ENCODE assay signal across 20 mouse cellular contexts in the genomic region with DNA sequence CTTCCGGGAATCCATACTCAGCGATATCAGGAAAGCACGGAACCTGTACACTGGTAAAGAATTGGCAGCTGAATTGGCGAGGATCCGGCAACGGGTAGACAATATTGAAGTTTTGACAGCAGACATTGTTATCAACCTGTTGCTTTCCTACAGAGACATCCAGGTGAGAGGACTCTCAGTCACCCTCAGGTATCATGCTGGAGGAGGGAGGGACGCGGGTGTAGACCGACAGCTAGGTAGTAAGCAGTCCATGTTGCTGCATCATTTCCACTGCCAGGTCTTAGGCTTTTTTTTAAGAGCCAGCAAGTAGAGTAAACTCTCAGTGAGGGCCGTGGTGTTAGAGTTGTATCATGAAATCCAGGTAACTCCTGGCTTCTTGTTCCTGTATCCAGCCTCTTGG.
DNase-seq lines count a peak whose midpoint lies in the region; TF ChIP-seq lines count a peak whose summit lies in the region.
"Had no signal": no experiment of that assay in that cellular context is flagged by ENCODE, and none has a peak within 500 bp of the region (broad histone marks: within the 10 kb centered on the region; RNA-seq: fewer than 3 reads in every experiment).

No protein-coding gene starts in this region.

- no peak for TF ChIP-seq POLR2A in heart, adult 2 months (IDR thresholded peaks at IDR 0.05; ENCODE audit: insufficient read depth, low read depth, low read length)

- WGBS in heart, embryonic 10.5 days, result 93% methylated on average over 10 of the region's 10 CpGs
- WGBS in heart, adult 2 months, result 95% methylated on average over 10 of the region's 10 CpGs

- H3K4me1 ChIP-seq in heart, embryonic 10.5 days, result peaks cover 14% of the 10 kb centered on the region
- peaks cover 4% of the 10 kb centered on the region for H3K4me1 ChIP-seq in heart, adult 2 months (ENCODE audit: control insufficient read depth, insufficient read depth, low read length)

- no peak overlapping the region for H3K4me3 ChIP-seq in heart, embryonic 10.5 days
- no peak overlapping the region for H3K4me3 ChIP-seq in heart, adult 2 months

- no peaks in the 10 kb centered on the region for H3K27me3 ChIP-seq in heart, embryonic 10.5 days (ENCODE audit: insufficient read depth, poor library complexity, severe bottlenecking)
- H3K27me3 ChIP-seq in heart, adult 2 months (ENCODE audit: control insufficient read depth, insufficient read depth, low read length), result no peaks in the 10 kb centered on the region
- H3K27me3 ChIP-seq: CH12.LX, Patski had no signal

- H3K27ac ChIP-seq in heart, embryonic 10.5 days, result no peak overlapping the region
- H3K27ac ChIP-seq in heart, adult 2 months, result no peak overlapping the region

- no peaks in the 10 kb centered on the region for H3K79me2 ChIP-seq in heart, adult 2 months (replicated peaks; ENCODE audit: control insufficient read depth, insufficient read depth, low read length)

- intact Hi-C loops in heart, postnatal 10 days (cut with DNase I), result no loop called here
- intact Hi-C loops in heart, adult 2 months (cut with DNase I), result loop anchor here (5.0 kb wide), 1 partner anchor 37 kb away; no protein-coding TSS in a partner anchor

- no peak overlapping the region for H3K9ac ChIP-seq in heart, adult 2 months (ENCODE audit: low read depth, low read length)

- no peaks in the 10 kb centered on the region for H3K9me3 ChIP-seq in heart, embryonic 10.5 days
- H3K9me3 ChIP-seq: G1E had no signal

- no peak for TF ChIP-seq CTCF in heart, adult 2 months (IDR thresholded peaks at IDR 0.05)

- DNase-seq in cerebellum, adult 9-10 months, result peak; percentile 43
- no peak for DNase-seq in cerebellum, adult 18-20 months
- DNase-seq in cerebellum, adult 9-11 months, result peak; percentile 36
- no peak for DNase-seq in cerebellum, postnatal 14 days
- DNase-seq in heart, adult 11 months, result peak; percentile 70
- DNase-seq in heart, postnatal 10 days, result no peak
- peak; percentile 51 for DNase-seq in heart, embryonic 10.5 days (ENCODE audit: low spot score)
- DNase-seq in heart, adult 2 months, result no peak
- DNase-seq: adrenal gland, adult 2 months; adrenal gland, adult 8-10 months; adrenal gland, postnatal 10 days; adrenal gland, postnatal 14 days; adrenal gland, postnatal 25 days; adrenal gland, postnatal 36 days; B cell, adult 2 months; cerebellum, adult 11 months; cerebellum, adult 11-12 months had no signal

- H3K36me3 ChIP-seq in heart, embryonic 10.5 days, result peaks cover 9% of the 10 kb centered on the region; the same call in 1 of the 2 replicates
- peaks cover 5% of the 10 kb centered on the region for H3K36me3 ChIP-seq in heart, adult 2 months (ENCODE audit: control insufficient read depth, insufficient read depth, low read length)
- H3K36me3 ChIP-seq: G1E had no signal

- no peak for TF ChIP-seq EP300 in heart, adult 2 months (IDR thresholded peaks at IDR 0.05; ENCODE audit: insufficient read depth, low read depth, low read length)

Comparison
In these comparisons a context has a peak if more than half of its experiments do, and no peak if none do; other contexts are left out.
1. DNase-seq: peak in cerebellum, adult 9-10 months (single experiment), cerebellum, adult 9-11 months (single experiment), heart, adult 11 months (single experiment) and heart, embryonic 10.5 days (single experiment); none in cerebellum, adult 18-20 months (0 of 2), cerebellum, postnatal 14 days (0 of 2), heart, postnatal 10 days (0 of 2) and heart, adult 2 months (0 of 2).